Mouse (Mus musculus) small intestine, adult 2 months (tissue): ENCODE results near the gene Cpox.

ENCODE experiments used
- CTCF ChIP-seq: fragments of 200-500 bp; IDR thresholded peaks from 2 replicates; pipeline ENCODE4 v1.5.1; 2012; ENCODE audit warnings: low read depth, mild to moderate bottlenecking, control low read depth, inconsistent platforms, low read length, moderate library complexity, mixed read lengths; ENCODE audit not compliant: insufficient replicate concordance, insufficient read length; ENCODE audit errors: extremely low read depth
- POLR2A ChIP-seq: fragments of 200-500 bp; IDR thresholded peaks from 2 replicates; pipeline ENCODE4 v1.6.1; 2012; ENCODE audit warnings: low read depth, mild to moderate bottlenecking, control low read depth, inconsistent platforms, low read length, moderate library complexity

- TF ChIP-seq CTCF (no peak), POLR2A (no peak)
Observed at GRCm38 (mm10) chr16:58656526-58656925, 13.6 kb upstream of the Cpox start.
